Mouse (Mus musculus) CD4-positive naive resting alpha-beta T cell, adult 76 days (primary cell): ENCODE measurements around the gene Defb13. TPM values are rescaled to one million over a fixed set of nuclear protein-coding genes. Genes with fewer than 3 reads are reported as not detected.

Experiments used
- total RNA-seq: library from RNA; stranded (reverse); gene quantifications from one replicate; pipeline ENCODE4 v1.2.4, GENCODE M21; 2023

The Defb13 gene
- not detected for total RNA-seq

DNA sequence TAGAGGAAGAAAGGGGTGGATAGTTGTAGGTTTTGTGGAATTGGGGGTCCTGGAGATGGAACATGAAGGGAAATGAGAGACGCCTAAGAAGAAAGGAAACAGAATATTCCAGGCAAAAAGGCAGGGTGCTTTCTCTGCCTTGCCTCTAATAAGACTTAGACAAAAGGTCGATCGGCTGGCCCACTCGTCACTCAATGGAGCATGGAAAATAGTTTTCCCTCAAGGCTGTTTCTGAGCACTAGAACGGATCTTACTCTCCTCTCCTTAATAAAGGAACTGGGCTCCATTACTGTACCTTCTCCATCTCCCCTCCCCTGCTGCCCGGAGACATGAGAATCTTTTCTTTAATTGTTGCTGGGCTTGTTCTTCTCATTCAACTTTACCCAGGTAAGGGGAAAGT lies at the start of gene Defb13:
Gene Defb13 (plus strand): TSS at position 301 of the 400 bp plus-strand sequence.

DNA sequence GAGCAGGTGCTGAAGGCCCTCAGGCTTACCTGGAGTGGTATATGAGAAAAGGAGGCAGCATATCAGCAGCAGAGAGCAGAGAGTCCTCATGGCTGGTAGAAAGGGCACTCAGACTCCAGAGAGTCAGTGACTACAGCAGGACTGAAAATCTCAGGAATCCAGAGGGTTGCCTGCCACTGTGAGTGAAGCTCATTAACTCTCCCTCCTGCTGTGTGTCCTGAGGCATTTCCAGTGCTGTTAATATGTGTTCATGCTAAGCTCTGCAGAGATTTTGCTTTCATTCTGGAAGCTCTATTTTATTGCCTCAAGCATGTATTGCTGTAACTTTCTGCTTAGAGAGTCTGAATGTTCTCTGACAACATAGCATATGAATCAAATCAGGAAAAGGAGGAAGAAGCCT lies 40.3 kb upstream of the Defb13 start, which contains the start of gene Defb11:
Gene Defb11 (minus strand): TSS at position 123 of the 400 bp plus-strand sequence.

DNA sequence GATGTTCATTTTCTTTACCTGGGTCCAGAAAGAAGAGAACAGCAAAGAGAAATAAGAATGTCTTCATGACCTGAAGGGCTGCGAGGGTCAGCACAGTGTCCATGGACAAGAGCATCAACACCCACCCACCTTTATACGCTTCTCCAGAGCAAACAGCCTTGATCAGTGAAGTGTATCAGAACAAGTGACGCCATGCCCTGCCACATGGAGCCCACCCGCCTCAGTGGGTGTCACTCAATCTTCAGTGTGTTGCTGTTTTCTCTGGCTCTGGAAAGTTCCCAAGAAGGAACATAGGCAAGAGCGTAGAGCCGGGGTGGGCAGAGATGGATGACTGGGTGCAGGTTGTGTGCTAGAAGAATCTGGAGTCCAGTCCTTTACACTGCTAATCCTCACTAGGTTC lies 14.0 kb upstream of the Defb13 start, which contains the start of gene Defb15:
Gene Defb15 (minus strand): TSS at position 101 of the 400 bp plus-strand sequence.

DNA sequence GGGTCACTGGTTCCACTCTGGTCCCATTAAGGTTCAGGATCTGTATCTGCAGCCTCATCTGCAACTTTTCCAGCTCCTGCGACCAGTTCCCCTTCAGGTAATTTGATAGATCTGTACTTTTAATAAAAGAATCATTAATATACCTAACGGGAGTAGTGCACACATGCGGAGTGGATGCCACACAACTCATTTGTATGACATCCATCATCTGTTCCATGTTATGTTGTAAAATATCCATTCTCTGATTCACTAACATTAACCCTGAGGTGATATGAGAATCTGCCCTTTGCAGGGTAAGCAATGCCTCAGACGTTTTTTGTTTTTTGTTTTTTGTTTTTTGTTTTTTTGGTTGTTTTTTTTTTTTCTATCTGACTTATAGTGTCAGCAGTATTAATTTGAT lies 8.5 kb upstream of the Defb13 start, which contains the start of gene Defb35:
Gene Defb35 (plus strand): TSS at position 301 of the 400 bp plus-strand sequence.

DNA sequence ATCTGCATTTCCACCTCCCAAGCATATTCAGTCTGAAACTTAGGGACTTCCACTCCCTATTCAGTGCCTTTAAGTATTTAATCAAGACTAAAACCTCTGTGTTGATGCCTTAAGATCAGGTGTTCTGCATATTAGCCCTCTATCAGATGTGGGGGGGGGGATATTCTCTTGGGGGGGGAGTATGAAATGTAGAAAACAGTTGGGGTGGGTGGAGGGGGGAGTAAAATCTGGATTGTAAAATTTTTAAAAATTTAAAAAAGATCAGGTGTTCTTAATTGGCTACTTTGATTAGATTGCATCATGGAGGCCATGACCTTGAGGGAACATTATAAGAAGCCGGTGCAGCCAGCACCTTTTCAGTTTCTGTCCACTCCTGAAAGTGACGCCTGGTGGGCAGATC lies 11.9 kb downstream of the Defb13 start, which contains the start of gene Fam90a1a:
Gene Fam90a1a (plus strand): TSS at position 301 of the 400 bp plus-strand sequence.

DNA sequence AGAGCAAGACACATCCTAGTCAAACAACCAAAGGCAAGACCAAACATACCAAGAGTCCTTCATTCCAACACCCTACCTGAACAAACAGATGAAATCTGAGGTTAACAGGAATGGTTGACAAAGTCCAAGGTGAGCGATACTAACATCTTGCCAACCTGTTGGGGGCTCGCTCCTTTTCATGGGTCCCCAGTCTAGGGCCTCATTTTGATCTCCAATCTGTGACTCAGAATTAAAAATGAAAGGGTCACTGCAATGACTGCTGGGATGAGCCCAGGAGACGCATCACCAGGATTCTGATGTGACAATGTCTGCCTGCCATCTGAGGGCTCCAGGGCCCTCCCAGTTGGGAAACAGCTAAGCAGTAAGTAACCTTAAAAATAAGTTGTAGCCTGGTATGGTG lies 22.9 kb downstream of the Defb13 start, which contains the start of gene Ccdc70:
Gene Ccdc70 (plus strand): TSS at position 301 of the 400 bp plus-strand sequence.

Other genes with a start within 250 kb of the Defb13 start
- gene AY761184, start 243.1 kb upstream of the Defb13 start, total RNA-seq = not detected
- not detected for gene Defa24, start 212.3 kb upstream of the Defb13 start, total RNA-seq
- not detected for gene Defb50, start 123.2 kb upstream of the Defb13 start, total RNA-seq
- not detected for gene Defb2, start 106.8 kb upstream of the Defb13 start, total RNA-seq
- not detected for gene Defb10, start 87.9 kb upstream of the Defb13 start, total RNA-seq
- not detected for gene Defb9, start 61.3 kb upstream of the Defb13 start, total RNA-seq
- gene Defb11, start 40.4 kb upstream of the Defb13 start, total RNA-seq = not detected
- gene Defb15, start 14.1 kb upstream of the Defb13 start, total RNA-seq = not detected
- not detected for gene Defb35, start 8.4 kb upstream of the Defb13 start, total RNA-seq
- not detected for gene Fam90a1a, start 12.0 kb downstream of the Defb13 start, total RNA-seq
- gene Ccdc70, start 23.0 kb downstream of the Defb13 start, total RNA-seq = not detected
- gene Atp7b, start 113.5 kb downstream of the Defb13 start, total RNA-seq = 0.23 TPM
- 21.7 TPM for gene Alg11, start 114.0 kb downstream of the Defb13 start, total RNA-seq
- gene Nek5, start 178.3 kb downstream of the Defb13 start, total RNA-seq = not detected
- 4.0 TPM for gene Nek3, start 219.7 kb downstream of the Defb13 start, total RNA-seq
- gene Ckap2, start 239.1 kb downstream of the Defb13 start, total RNA-seq = 3.2 TPM
- 23.8 TPM for gene Vps36, start 246.0 kb downstream of the Defb13 start, total RNA-seq